Mouse (Mus musculus) heart, postnatal 10 days (tissue): ENCODE measurements around the gene Unc93a. TPM values are rescaled to one million over a fixed set of nuclear protein-coding genes. Genes with fewer than 3 reads are reported as not detected.
A peak's percentile ranks its signal among the peaks of the same experiment; 100 is the strongest.
"Not testable (repeated sequence)": the region's sequence is repeated elsewhere in the genome, so short reads cannot be mapped to it uniquely, and the experiment has no call there.

ENCODE experiments used
- DNase-seq, 2 experiments: peaks; one replicate each; pipeline ENCODE4 v3.0.0; 2021
- intact Hi-C: fragments of 180-260 bp; cut with DNase I; formaldehyde crosslinking; loops from one replicate; pipeline ENCODE4 v1.15.1; 2025
- total RNA-seq, 2 experiments: library from RNA; stranded (reverse); gene quantifications; 2 replicates each; pipeline ENCODE4 v1.2.3; 2021

Unc93a gene
- total RNA-seq, result not detected

- DNase-seq, intact Hi-C loops: not testable (repeated sequence)
Observed at GRCm38 (mm10) chr17:13131710-13132109, at the start of gene Unc93a. TSS of gene Unc93a (minus strand) at chr17:13131810.

DNA sequence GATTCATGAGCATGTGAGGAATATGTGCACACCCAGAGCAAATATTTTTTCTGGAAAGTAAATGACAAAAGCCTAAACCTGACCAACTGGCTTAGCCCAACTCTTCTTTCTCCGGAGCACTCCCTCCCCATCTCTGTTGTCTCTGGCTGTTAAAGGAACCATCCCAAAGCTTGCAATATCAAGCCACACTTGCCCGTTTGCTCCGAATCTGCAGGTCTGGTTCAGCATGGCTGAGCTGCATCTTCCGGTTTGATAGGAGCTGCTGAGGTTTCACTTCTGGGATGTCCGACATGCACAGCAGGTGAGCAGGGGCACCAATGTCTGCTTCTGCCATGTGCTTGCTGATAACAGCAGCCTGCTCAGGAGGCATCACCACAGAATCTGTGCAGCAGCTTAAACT lies 48.9 kb upstream of the Unc93a start:
- intact Hi-C loops, result not testable (repeated sequence)

DNA sequence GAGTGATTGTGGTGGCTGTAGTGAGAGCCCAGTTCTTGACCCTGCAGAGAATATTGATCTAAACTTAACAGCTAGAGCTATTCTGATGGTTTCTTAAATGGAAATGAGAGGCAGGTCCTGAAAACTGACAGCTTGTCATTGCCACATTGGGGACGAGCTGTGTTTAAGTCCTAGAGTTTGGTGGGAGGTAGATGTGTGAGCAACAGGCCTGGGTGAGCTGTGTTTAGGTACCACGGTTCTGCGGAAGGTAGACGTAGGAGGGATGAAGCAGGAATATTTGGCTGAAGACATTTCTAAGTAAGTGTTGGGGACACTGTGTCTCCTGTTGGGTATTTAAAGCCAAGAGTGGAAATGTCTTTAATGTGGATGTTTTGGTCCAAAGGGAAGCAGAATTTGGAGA lies 47.4 kb upstream of the Unc93a start:
- DNase-seq, intact Hi-C loops: not testable (repeated sequence)

More for the DNA sequence above, 48.9 kb upstream of the Unc93a start:
- not testable (repeated sequence) for DNase-seq

GRCm38 (mm10) chr17:13177796-13178195 lies 46.2 kb upstream of the Unc93a start:
- DNase-seq, intact Hi-C loops: not testable (repeated sequence)

- intact Hi-C loops, result not testable (repeated sequence)
Observed at GRCm38 (mm10) chr17:13175609-13176008, 44.0 kb upstream of the Unc93a start.

DNA sequence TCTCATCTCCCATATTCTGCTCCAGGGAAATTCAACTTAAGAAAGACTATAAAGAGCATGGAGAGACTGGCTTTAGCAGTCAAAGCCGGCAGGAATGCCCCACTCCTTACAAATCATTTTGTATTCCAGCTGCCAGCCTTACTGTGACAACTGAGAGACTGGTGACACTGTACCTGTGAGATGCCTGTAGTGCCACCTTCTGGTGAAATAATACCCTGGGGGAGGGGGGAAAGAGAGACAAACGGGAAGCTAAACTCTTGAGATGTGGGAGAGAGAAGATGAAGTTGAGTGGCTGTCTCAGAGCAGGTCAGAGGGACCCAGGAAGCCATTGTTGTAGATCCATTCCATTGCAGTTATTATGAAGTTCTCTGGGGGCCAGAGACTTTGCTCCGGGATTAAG lies 42.4 kb upstream of the Unc93a start:
- intact Hi-C loops, DNase-seq: not testable (repeated sequence)

More at GRCm38 (mm10) chr17:13175609-13176008, 44.0 kb upstream of the Unc93a start:
- not testable (repeated sequence) for DNase-seq

GRCm38 (mm10) chr17:13173578-13173977 lies 42.0 kb upstream of the Unc93a start:
- DNase-seq, intact Hi-C loops: not testable (repeated sequence)

DNA sequence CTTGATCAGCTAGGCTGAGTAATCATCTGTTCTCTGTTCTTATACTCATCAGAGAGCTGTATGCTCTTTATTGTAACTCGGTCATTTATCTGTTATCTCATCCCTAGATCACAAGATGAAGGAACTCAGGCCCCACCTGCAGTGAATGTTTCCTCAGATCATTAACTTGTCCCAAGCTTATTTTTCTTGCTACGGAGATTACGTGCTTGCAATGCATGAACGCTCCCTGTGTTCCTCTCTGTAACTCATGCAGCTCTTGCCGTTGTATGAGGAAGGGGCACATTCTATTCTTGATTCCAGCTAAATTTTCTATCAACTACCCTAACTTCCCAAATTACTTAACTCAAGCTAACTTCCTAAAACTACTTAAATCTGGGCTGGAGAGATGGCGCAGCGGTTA lies 14.5 kb upstream of the Unc93a start:
- intact Hi-C loops, DNase-seq: not testable (repeated sequence)

- intact Hi-C loops, DNase-seq: not testable (repeated sequence)
Observed at GRCm38 (mm10) chr17:13144580-13145215, 13.1 kb upstream of the Unc93a start.

DNA sequence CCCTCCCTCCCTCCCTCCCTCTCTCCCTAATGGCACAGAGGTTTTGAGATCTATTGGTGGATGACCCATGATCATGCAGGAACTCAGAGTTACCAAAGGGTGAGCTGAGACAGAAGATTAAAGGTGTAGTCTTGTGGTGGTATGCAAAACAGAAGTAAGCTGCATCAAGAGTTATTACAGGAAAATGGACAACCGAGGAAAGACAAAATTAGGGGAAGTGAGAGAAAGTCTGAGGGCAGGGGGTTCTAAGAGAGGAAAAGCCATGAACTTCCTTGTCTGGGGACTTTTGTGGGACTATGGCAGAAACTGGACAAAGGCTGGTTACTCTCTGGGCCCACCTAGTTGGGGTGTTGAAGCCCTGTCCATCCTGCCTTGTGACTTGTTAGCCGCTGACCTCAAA lies 11.1 kb upstream of the Unc93a start:
- intact Hi-C loops, DNase-seq: not testable (repeated sequence)

DNA sequence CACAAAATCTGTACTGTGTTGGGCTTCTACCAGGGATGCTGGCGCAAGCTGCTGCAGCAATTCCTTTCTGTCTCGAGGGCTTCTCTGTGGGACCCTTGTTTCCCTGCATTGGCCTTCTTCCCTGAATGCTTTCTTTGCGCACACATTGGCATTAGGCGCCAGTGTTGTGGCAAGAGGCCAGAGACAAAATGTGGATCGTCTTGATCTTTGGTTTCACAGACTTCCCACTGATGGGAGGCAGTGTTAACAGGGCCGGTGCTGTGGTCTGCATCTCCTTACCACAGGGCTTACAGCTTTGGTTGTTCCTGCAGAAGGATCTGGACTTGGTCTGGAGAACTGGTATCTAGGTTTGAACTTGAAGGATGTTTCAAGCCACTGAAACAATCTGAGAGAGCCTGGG lies 3.7 kb upstream of the Unc93a start:
- intact Hi-C loops, result not testable (repeated sequence)

DNA sequence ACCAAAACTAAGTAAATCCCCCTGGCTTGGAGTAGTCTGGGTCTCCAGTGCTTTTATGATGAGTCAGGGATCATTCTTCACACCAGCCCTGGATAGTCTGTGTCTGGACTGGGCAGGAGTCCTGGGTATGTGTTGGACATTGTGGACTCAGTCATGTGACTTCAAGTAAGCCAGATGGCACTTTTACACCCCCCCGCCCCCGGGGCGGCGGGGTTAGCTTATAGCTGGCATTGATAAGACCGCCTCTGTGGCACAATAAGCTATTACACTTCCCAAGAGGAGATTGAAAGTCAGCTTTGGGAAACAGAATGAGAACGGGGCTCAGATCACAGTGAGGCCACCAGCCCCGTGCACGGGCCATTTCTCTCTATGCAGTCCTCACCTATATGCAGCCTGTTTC lies 742 bp upstream of the Unc93a start:
- intact Hi-C loops, result not testable (repeated sequence)

More for the DNA sequence above, 3.7 kb upstream of the Unc93a start:
- not testable (repeated sequence) for DNase-seq

DNA sequence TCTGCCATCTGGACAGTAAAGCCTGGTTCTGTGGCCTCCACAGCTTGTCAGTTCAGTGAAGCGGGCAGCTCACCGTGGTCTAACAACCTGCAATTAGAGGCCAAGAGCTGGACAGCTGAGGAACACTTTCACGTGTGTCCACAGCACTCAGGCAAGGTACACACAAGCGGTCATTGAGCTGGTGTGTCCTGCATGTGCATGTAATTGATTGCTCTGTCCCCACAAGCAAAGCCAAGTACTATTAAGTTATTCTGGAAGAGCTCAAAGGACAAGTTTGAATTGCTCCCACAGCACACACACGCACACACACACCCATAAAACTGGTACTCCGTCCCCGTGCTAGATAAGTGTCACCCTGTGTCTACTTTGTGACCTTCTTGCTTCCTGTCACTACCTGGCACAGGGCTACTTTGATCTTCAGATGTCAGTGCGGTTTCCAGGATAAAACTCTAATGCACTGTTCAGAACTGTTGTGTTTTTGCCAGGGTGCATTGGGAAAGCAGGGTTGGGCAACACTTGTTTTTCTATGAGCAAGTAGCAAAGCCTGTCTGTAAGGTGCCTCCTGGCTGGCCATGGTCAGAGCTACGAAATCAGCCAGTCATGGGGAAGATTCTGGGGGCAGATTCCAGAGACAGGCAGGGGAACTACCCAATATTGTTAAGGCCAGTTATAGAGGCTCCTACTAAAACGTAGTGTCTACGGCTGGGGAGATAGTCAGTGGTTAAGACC lies 1.7 kb downstream of the Unc93a start:
- intact Hi-C loops, DNase-seq: not testable (repeated sequence)

More for the DNA sequence above, 742 bp upstream of the Unc93a start:
- not testable (repeated sequence) for DNase-seq

- intact Hi-C loops, DNase-seq: not testable (repeated sequence)
Observed at GRCm38 (mm10) chr17:13129324-13129723, 2.3 kb downstream of the Unc93a start.

DNA sequence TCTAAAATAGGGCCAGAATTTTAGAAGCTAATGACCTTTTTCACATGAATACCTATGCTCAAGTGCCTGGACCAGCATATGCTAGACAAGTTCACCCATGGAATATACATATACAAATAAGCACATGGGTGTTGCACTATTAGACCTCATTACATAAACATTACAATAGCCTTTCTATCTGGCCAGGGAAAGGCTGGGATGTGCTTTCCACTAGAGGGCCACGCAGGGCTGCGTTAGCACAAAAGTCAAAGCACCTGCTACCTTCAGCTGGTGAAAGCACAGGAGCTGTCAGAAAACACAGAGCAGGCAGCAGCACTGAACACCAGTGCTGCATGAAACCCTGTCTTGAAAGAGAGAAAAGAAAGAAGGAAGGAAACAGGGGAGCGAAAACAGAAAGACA lies 7.4 kb downstream of the Unc93a start:
- DNase-seq, intact Hi-C loops: not testable (repeated sequence)

GRCm38 (mm10) chr17:13123308-13124038 lies 8.1 kb downstream of the Unc93a start:
- DNase-seq, intact Hi-C loops: not testable (repeated sequence)

DNA sequence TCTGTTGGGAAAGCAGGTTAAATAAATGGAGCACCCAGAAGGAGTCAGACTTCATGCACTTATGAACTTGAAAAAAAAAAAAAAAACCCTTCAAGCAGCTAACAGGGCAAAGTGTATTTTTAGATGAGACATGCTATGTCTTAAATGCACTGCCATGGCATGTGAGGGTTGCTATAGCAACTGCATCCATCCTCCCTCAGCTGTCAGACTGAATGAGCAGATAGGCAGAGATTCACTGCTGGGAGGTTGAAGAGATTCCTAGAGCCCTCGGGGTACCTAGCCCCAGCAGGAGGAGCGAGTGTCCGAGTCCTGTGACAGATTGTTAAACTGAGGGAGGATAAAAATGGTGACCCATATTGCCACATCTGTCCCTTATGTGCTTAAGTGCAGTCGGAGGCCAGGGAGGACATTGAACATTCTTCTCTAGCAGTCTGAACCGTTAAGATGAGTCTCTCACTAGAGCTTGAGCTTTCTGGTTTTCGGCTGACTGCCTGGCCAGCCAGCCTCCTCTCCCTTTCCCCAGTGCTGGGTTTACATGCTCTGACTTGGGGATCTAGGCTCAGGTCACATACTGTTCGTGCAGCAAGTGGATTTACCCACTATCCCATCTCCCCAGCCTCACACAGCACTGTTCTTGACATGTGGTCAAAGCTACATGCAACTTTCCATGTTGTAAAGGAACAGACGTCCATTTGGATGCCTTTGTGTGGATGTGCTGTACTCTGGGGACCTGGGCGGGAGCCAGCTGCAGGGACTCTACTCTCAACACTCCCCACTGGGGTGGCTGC lies 18.9 kb downstream of the Unc93a start:
- intact Hi-C loops, DNase-seq: not testable (repeated sequence)

GRCm38 (mm10) chr17:13106563-13106962 lies 25.0 kb downstream of the Unc93a start:
- intact Hi-C loops, result not testable (repeated sequence)
- DNase-seq, result peak; percentile 89 to 90

GRCm38 (mm10) chr17:13092960-13093359 lies 38.6 kb downstream of the Unc93a start:
- intact Hi-C loops, DNase-seq: not testable (repeated sequence)

- intact Hi-C loops, DNase-seq: not testable (repeated sequence)
Observed at GRCm38 (mm10) chr17:13092100-13092764, 39.4 kb downstream of the Unc93a start.
